Mouse (Mus musculus) midbrain, embryonic 13.5 days (tissue): Measurements from ENCODE around the gene Pygo1. TPM values are rescaled to one million over a fixed set of nuclear protein-coding genes. Genes with fewer than 3 reads are reported as not detected.

Experiments used
- polyA plus RNA-seq: library from polyadenylated mRNA; unstranded; fragments of >200 nt; fragmentation: Nextera tagmentation; extraction: Ambion mirVana; gene quantifications from 2 replicates; pipeline ENCODE4 v1.2.1, GENCODE M21; 2015

Pygo1 gene
- polyA plus RNA-seq, 1 experiment from 2014 or later, result 11.3 TPM

Other genes with a start within 250 kb of the Pygo1 start
- gene Prtg, start 118.8 kb upstream of the Pygo1 start, polyA plus RNA-seq, result 0.63 and 0.77 TPM in 2 replicates
- gene Dyx1c1, start 33.1 kb downstream of the Pygo1 start, polyA plus RNA-seq, result 1.8 and 2.1 TPM in 2 replicates
- not detected in 2 replicates for gene Gm44503, start 33.2 kb downstream of the Pygo1 start, polyA plus RNA-seq
- gene Ccpg1os, start 59.7 kb downstream of the Pygo1 start, polyA plus RNA-seq, result 26.2 and 28.8 TPM in 2 replicates
- 43.2 and 45.2 TPM in 2 replicates for gene Ccpg1, start 59.8 kb downstream of the Pygo1 start, polyA plus RNA-seq
- 10.3 and 11.5 TPM in 2 replicates for gene Pigb, start 114.7 kb downstream of the Pygo1 start, polyA plus RNA-seq
- 0.94 and 1.5 TPM in 2 replicates for gene Rab27a, start 119.2 kb downstream of the Pygo1 start, polyA plus RNA-seq
- 0.12 TPM in 1 of 2 replicates, not detected in the other for gene Khdc3, start 176.2 kb downstream of the Pygo1 start, polyA plus RNA-seq
- gene Gm20509, start 176.8 kb downstream of the Pygo1 start, polyA plus RNA-seq, result not detected in 2 replicates
- gene Rsl24d1, start 187.8 kb downstream of the Pygo1 start, polyA plus RNA-seq, result 120 and 123 TPM in 2 replicates